Mouse (Mus musculus) embryonic fibroblast, embryonic 13.5 days (primary cell): Measurements from ENCODE around the gene Gm28308.

Source experiments
- CTCF ChIP-seq: IDR thresholded peaks from 2 replicates; pipeline ENCODE4 v1.5.1; 2011; ENCODE audit warnings: mild to moderate bottlenecking, control low read depth, low read length, moderate library complexity, borderline replicate concordance; ENCODE audit not compliant: insufficient read depth
- POLR2A ChIP-seq: IDR thresholded peaks from 2 replicates; pipeline ENCODE4 v1.6.1; 2011; ENCODE audit warnings: low read depth, mild to moderate bottlenecking, control low read depth, low read length, moderate library complexity

DNA sequence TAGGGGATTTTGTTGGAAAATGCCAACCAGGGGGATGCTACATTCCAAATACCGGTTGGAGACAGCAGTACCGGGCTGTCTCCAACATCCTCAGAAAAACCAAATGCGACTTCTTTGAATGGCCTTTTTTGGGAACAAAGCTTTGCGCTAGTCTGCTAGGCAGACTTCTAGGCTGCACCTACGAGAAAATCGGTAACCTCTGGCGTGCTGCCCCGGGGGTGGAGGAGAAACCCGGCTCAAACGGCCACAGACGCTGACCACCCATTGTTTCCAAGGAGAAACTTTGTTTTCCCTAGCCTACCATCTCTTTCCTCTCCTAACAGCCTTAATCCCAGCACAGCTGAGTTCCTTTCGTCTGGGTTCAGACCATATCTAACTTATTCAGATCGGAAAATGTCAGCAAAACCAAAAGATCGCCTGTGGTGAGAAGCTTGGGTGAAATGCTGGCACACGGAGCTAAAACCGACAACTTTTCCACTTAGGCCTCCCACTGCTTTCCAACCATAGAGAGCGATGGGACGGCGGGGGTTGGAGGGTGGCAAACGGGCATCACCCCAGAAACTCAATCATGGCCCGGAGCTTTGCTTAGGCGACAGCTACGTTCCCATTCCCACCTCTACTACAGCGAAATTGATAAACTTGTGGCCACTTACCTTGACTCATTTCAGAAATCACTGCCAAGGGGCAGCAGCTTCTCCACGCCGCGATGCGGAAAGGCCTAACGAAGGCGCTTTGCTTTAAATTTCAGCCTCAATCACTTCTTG, 26.7 kb upstream of the Gm28308 start:
- TF ChIP-seq CTCF (no peak), POLR2A (no peak)
